Mouse (Mus musculus): ENCODE measurements around the gene Rhno1.
"Not testable (repeated sequence)": the region's sequence is repeated elsewhere in the genome, so short reads cannot be mapped to it uniquely, and the experiment has no call there.

Rhno1 gene

DNA sequence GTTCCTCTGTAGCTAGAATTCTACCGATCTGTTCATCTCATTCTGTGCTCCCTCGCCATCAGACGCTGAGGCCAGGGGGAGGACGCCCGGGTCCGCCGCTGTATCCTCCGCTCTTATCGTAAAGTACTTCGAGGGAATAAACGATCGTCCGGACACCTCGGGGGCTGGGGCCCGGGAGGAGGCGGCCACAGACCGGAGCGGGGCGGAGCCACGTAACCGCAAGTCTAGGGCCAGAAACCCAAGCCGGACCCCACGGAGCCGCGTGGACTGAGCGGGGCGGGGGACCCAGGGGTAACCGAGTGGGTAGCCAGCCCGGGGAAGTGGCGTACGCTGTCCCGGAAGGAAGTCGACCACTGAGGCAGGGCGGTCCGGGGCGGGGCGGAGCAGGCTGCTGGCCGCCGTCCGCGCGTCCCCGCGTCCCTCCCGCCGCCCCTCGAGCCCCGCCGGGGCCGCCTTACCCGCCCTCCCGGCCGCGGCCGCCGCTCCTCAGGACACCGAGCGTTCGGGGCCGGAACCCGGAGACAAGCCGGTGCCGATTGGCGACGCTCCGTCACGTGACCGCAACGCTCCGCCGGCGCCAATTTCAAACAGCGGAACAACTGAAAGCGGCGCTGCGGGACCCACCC, at the start of gene Rhno1, which contains the start of gene Foxm1:
Rhno1 (minus strand) TSS at position 531 of the 626 bp plus-strand sequence.
Foxm1 (plus strand) TSS at position 587 of the 626 bp plus-strand sequence.
- DNase-seq (ENCODE audit: low spot score): peak; percentile 50

DNA sequence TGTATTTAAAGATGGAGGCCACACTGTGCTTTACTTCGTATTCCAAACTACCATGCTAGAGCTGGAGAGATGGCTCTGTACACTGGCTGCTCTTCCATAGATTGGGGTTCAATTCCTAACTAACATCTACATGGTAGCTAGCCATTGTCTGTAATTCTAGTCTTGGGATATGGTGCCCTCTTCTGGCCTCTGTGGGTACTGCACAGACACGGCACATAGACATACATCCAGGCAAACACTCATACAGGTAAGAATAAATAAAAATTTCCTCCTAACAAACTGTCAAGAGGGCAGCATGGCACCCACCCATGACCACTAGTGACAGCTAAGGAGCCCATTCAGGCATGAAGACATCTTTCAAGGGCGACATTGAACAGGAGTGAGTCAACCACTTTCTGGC, 48.4 kb upstream of the Rhno1 start:
- DNase-seq (ENCODE audit: low spot score): no peak

DNA sequence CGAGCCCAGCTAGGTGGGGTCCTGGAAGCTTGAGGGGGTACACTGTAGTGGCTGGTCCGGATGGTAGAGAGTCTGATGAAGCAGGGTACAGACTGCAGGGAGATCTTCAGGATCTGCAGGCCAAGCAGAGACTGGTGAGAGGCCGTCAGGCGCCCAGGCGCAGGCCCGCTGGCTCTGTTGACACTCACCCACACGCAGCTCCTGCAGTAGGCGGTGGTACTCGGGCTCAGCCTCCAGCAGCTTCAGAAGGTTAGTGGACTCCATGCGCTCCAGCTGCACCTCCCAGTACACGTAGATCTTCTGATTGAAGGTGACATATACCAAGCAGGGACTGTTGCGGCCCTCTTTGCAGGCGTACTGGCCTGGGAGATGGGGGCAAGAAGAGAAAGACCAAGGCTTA, 47.6 kb upstream of the Rhno1 start:
- no peak for DNase-seq (ENCODE audit: low spot score)

DNA sequence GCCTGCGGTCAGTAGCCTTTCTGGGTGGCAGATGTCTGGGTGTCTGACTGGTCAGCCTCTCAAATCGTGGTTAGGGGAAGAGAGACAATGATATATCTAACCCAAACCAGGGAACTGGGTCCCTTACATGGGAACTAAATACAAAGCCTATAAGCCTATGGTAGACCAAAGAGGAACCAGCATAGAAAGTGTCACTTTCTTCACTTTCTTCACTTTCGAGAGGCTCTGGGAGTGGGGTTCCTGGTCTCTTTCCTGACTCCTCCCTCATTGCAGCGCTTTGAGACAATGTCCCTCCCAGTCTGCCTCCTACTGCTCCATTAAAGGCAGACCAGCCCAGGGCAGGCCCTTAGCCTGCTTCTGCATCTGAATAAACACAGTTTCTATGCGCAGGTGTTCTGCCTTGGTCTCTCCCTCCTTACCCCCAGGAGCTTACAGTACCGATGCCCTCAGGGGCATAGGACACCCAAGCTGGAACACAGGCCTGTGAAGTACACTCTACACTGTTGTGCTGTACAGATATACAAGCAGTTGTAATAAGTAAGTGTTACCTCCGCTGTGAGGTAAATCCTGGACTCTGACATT, 45.9 kb upstream of the Rhno1 start:
- DNase-seq (ENCODE audit: low spot score): no peak

DNA sequence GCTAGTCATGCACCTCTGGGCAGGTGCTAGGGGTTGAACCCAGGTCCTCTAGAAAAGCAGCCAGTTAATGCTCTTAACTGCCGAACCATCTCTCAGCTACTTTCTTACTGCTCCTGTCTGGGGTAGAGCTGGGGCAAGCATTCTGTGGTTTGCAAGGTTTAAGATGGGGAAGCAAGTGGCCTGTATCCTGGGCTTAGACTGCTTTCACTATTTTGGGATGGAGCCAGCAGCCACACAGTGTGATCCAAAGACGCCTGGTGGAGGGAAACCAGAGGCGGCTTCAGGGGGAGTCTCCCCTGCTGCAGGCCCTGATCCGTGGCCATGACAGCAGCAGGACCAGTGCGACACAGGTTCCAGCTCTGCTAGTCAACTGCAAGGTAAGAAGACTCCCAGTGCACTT, 42.0 kb upstream of the Rhno1 start:
- DNase-seq (ENCODE audit: low spot score): no peak

DNA sequence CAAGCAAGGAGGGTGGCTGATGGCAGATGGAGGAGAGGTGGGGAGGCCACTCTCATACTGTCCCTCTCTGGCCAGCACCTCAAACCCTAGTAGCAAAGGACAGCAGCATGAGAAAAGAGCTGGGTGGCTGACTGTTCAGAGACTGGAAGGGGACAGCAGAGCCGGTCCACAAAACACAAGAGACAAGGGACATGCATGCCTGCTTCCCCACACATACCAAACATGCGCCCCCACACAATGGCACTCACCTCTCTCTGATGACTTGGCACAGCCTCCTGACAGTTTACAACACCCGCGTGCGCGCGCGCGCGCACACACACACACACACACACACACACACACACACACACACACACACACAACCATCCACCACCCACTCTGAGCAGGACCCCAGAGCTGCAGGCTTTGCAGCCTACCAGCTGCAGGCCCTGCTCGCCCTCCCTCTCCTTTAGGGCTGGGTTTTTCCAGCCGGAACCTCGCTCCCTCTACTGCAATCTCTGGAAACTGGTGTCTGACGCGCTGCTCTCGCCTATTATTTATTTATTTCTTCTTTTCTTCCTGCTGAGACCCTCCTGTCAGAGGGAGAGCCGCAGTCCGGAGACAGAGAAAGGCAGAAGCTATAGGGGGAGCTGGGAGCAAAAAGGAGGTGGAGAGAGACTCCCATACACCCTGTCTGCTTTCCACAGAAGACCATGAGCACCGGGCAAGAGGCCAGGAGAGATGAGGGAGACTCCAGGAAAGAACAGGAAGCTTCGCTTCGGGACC, 36.9 kb upstream of the Rhno1 start:
- DNase-seq (ENCODE audit: low spot score): no peak

DNA sequence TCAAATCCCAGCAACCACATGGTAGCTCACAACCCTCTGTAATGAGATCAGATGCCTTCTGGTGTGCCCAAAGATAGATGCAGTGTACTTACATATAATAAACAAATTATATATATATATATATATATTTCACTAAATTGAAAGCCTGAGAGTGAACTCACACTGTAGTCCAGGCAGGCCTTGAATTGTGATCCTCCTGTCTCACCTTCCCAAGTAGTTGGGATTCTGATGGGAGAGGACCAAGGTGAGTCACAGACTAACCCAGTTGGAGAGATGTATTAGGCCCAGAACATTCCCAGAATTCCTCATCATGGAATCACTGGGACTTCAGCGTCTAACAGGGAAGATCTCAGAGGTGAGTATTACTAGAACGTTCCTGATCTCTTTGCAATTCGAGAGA, 36.3 kb upstream of the Rhno1 start, which contains the start of gene Nrip2:
Nrip2 (plus strand) TSS at position 301 of the 400 bp plus-strand sequence.
- no peak for DNase-seq (ENCODE audit: low spot score)

DNA sequence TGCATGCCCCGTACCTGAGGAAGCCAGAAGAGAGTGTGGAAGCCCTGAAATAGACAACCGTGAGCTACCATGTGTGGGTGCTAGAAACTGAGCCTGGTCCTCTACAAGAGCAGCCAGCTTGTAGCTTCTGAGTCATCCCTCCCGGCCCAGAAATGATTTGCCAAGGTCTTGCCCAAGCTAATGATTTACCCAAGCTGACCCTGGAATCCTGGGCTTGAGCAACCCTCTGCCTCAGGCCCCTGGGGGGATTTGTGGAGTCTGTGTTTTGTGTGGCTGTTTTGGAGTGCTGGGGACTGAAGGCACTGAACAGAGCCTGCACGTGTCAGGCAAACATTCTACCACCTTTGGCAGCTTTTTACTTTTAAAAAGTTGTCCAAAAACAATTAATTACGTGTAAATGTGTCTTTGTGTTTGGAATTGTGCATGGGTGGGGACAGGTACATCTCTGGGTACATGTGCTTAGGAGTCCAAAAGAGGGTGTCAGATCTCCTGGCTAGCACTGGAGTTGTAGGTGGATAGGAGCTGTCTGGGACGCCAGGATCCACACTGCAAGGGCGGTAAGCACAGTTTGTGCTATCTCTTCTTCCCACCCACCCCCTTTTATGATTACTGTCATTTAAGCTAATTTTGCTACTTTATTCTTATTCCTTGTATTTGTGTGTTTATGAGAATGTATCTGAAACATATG, 35.0 kb upstream of the Rhno1 start:
- no peak for DNase-seq (ENCODE audit: low spot score)

DNA sequence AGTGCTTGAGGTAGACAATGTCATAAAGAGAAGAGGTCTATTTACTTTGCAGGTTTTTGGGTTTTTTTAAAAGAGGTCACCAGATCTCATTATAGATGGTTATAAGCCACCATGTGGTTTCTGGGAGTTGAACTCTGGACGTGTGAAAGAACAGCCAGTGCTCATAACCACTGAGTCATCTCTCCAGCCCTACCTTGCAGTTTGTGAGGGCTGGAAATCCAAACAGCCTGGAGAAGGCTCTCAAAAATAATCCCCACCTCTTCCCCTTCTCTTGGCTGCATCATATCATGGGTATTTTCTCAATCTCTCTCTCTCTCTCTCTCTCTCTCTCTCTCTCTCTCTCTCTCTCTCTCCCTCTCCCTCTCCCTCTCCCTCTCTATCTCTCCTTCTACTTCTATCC, 28.0 kb upstream of the Rhno1 start:
- DNase-seq (ENCODE audit: low spot score): no peak

DNA sequence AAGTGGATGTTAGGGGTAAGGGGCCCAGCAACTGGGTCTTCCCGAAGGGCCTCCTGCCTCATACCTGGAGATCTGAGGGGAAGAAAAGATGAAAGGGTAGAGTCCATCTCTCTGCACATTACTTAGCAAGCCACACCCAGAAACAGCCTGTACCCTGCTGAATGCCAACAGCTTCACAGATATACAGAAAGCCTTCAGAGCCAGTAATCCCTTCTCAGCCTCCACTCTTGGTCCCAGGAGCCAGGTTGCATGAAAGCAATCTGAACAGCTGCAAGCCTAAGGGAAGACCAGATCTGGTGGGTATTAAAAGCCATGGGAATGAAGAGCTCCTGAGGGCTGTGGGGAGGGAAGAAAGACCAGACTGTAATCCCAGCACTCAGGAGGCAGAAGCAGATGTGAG, 26.5 kb upstream of the Rhno1 start:
- no peak for DNase-seq (ENCODE audit: low spot score)

DNA sequence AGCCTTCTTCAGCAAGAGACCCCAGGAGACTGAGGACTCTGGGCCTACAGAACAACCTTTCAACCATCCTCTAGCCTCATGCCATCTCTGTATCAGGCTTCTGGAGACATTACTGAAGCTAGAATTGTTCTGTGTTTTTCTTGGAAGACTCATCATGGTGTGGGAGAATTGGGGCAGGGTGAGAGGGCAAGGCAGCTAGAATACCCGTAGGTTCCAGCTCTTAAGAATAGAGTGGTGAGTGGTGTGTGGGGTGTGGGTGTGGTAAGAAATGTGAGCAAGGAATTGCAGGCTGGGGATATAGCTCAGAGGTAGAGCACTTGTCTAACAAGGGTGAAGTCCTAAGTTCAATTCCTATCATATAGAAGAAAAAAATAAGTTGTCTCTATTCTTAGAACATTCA, 22.3 kb upstream of the Rhno1 start:
- DNase-seq (ENCODE audit: low spot score): no peak

DNA sequence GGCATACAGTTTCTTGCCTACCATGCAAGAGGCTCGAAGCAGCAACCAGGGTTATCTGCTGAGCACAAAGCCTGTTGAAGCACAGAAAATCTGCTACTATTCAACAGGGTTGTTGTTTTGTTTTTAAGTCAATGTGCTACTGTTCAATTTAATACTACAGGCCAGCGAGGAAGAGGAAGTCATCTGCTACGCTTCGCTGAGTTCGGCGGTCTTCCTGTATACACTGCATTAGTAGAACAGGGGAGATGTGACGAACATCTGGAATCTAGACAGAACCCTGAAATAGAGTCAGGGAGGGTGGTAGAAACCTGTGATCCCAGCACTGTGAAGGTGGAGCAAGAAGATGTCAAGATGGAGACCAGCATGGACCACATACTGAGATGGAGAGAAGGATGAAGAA, 21.0 kb upstream of the Rhno1 start:
- no peak for DNase-seq (ENCODE audit: low spot score)

DNA sequence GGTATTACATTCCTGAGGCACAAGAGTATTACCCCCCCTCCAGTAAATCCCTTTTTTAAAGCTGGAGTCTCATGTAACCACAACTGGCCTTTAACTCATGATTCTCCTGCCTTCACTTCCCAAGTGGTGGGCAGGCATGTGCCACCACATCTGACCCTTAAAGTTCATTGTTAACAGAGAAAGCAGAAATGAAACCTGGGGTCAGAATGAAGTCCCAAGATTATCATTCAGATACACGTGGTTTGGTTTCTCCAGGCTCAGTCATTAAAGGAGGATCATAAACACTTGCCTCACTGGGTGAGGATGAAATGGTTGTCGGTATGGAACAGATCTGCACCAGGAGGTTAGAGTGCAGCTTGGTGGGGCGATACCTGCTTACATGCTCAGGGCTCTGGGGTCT, 18.5 kb upstream of the Rhno1 start:
- DNase-seq (ENCODE audit: low spot score): no peak

DNA sequence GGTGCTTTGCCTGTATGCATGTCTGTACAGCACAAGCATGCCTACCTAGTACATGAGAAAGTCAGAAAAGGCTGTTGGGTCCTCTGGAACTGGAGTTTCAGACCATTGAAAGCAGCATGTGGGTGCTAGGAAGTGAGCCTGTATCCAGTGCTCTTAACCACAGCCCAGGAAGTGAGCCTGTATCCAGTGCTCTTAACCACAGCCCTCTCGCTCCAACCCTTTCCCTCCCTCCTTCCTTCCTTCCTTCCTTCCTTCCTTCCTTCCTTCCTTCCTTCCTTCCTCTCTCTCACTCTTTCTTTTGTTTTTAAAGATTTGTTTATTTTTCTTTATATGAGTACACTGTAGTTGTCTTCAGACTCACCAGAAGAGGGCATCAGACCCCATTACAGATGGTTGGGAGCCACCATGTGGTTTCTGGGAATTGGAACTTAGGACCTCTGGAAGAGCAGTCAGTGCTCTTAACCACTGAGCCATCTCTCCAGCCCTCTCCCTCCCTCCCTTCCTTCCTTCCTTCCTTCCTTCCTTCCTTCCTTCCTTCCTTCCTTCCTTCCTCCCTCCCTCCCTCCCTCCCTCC, 18.0 kb upstream of the Rhno1 start:
- not testable (repeated sequence) for DNase-seq (ENCODE audit: low spot score)

DNA sequence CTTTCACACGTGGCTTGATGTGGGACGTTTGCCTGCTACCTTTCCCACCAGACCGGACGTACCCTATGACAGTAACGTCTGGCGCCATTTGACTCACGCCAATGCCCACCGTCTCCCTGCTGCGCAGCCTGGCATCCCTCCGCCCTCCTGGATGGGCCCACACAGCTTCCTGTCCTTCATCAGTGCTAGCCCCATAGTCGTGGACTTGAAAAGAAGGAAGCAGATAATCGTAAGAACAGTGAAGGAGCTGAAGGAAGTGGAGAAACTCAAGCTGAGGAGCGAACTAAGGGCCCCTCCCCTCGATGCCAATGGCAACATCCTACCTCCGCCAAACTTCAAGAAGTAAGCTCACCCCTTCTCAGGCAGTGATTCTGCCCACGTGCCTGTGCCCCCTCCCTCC, 16.9 kb upstream of the Rhno1 start:
- no peak for DNase-seq (ENCODE audit: low spot score)

DNA sequence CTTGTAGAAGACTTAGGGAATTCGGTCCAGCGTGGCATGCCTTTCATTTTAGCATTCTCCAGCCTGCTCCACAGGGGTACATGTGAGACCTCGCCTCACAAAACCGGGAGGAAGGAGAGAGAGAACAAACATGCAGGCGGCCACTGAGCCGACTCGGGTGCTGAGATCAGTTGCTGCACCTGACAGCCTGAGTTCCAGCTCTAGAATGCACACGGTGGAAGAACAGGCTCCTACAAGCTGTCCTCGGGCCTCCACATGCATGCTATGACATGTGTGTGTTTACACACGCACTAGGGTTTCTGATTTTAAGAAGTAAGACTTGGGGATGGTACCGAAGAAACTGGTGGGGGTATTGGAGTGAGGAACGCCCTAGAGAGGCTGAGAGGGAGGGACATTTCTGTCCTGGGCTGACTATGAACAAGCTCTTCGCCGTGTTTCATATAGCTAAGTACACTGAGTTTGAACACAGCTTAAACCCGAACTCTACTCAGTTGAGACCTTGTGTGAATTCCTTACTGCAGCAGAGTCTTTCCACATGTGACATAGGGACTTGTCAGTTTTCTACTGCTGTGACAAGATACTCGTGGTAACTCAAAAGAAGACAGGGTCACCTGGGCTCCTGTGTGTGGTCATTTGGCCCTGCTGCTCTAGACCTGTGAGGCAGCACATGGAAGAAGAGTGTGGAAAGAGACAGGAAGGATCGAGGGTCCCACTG, 13.8 kb upstream of the Rhno1 start:
- no peak for DNase-seq (ENCODE audit: low spot score)

DNA sequence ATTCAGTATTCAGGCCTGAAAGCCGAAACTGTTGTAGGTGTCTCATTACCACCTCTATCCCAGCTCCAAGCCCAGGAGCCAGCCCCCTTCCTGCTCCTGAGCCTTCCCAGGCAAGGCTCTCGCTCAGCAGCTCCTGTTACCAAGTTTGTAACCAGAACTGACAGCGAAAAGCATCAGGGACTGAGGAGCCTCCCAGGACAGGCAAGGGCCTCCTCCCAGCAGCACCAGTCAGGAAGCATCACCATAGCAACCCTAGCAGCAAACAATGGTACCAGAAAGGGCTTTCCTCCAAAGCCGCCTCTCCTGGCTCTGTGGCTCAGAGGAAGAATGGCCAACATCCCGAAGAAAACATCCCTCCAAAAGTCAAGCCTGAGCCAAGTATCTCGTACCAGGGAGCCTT, 12.5 kb upstream of the Rhno1 start, which contains the start of the genes Tex52 and Gm44596:
Tex52 (plus strand) TSS at position 265 of the 400 bp plus-strand sequence.
Gm44596 (plus strand) TSS at position 312 of the 400 bp plus-strand sequence.
- no peak for DNase-seq (ENCODE audit: low spot score)

DNA sequence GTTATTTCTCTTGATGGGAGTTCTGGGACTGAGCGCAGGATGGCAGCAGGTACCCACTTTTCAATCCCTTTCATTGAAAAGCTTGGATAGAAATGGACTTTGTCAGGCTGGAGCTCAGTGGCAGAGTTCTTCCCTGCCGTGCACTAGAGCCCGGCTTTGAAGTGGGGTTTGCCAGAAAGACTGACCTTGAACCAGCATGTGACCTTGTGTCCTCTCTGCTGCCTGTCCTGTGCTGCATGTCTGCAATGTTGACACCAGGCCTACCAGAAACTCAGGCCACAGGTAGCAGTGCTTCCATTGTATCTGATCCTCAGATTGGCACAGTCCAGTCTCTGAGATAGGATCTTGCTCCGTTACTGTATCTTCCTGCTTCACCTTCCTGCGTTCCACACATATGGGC, 7.3 kb upstream of the Rhno1 start:
- no peak for DNase-seq (ENCODE audit: low spot score)

DNA sequence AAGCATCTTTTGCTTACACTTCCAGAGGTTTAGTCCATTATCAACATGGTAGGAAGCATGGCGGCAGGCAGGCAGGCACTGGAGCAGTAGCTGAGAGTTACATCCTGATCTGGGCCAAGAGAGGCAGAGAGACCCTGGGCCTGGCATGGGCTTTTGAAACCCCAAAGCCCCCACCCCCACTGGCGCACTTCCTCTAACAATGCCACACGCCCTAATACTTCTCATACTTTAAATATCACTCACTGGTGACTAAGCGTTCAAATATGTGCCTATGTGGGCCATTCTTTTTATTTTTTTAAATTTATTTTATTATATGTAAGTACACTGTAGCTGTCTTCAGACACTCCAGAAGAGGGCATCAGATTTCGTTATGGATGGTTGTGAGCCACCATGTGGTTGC, 3.8 kb upstream of the Rhno1 start:
- no peak for DNase-seq (ENCODE audit: low spot score)

DNA sequence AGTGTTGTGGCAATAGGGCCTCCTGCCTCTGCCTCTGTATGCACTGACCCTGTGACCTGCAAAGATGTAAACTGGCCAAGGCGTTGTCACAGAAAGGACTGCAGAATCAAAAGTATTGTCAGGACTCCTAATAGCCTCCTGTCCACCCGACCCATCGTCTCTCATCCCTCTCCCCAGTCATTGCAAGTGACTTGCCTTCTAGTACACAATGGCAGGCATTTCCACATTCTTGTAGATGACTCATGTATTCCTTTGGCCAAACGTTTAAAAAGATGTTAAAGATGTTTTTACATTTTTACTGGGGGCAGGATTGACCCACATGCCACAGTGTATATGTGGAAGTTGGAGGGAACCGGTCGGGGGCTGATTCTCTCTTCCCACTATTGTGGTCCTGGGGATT, 2.0 kb upstream of the Rhno1 start:
- no peak for DNase-seq (ENCODE audit: low spot score)

DNA sequence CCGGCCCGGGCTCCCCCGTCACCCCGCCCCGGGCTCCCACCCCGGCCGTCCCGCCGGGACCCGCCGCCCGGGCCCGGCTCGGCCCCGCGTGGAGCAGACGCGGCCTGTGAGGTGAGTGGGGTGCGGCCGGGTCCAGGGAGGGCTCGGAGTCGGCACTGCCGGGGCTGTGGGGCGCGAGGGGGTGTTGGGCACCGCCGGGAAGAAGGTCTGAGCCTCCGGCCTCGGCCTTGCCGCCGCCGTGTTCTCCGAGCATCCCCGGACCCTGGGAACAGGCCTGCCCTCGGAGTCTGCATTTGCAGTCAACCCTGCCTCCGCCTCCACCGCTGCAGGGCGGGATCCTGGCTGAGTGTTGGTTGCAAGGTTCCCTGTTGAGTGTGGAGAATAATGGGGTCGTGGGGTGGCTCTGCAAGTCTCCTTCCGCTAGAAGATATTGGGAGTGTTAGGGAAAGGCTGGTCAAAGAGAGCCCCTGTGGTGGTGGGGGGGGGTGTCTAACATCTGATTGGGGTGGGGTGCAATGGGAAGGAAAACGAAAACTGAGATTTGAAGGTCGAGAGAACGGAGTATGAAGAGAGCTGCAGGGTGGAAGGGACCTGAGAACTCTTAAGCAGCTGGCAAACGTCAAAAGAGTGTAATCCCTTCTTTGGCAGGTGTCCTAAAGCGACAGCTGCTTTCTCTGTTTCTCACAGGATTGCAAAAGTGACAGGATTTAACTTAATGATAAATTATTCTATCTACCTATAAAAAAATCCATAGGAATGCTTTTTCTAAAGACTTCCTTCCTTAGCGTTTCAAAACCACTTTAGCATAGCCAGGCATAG, 505 bp upstream of the Rhno1 start:
- no peak for DNase-seq (ENCODE audit: low spot score)

All from urinary bladder, postnatal 10 days (tissue).